8 mouse cellular contexts compared by ENCODE assay signal in genomic region chr11:19947626-19948135, GRCm38 (mm10). TPM values are rescaled to one million over a fixed set of nuclear protein-coding genes. Genes with fewer than 3 reads are reported as not detected.
DNase-seq lines count a peak whose midpoint lies in the region; ATAC-seq lines count a peak whose summit lies in the region.

No protein-coding gene starts in this region.

- no peaks in the 10 kb centered on the region for H3K36me3 ChIP-seq in neural tube, embryonic 13.5 days

- H3K9ac ChIP-seq in neural tube, embryonic 13.5 days, result no peak overlapping the region

- H3K4me3 ChIP-seq in neural tube, embryonic 13.5 days, result no peak overlapping the region

- no peak overlapping the region for H3K4me2 ChIP-seq in neural tube, embryonic 13.5 days

- WGBS in neural tube, embryonic 13.5 days, result 81% methylated on average over 7 of the region's 7 CpGs

- no peaks in the 10 kb centered on the region for H3K27me3 ChIP-seq in neural tube, embryonic 13.5 days

- ATAC-seq in neural tube, embryonic 13.5 days (ENCODE audit: low read depth), result peak; percentile 45; the same call in 1 of the 2 replicates

- H3K9me3 ChIP-seq in neural tube, embryonic 13.5 days, result no peaks in the 10 kb centered on the region

- peaks cover 48% of the 10 kb centered on the region for H3K4me1 ChIP-seq in neural tube, embryonic 13.5 days (replicated peaks)

- DNase-seq in gastrocnemius, adult 18-20 months (ENCODE audit: low spot score), result peak; percentile 40
- DNase-seq in gastrocnemius, postnatal 36 days, result no peak
- no peak for DNase-seq in neural tube, embryonic 10.5 days (ENCODE audit: extremely low spot score, low spot score)
- peak; percentile 73 for DNase-seq in kidney, postnatal 14 days
- peak; percentile 66 to 68 for DNase-seq in right cerebral cortex, postnatal 36 days (ENCODE audit: low spot score in 2 of 2)
- no peak for DNase-seq in thymus, postnatal 0 days (ENCODE audit: low spot score)
- DNase-seq in spleen, adult 18-20 months, result no peak

- intact Hi-C loops in gastrocnemius, postnatal 36 days (cut with DNase I), result no loop called here

- no peak overlapping the region for H3K27ac ChIP-seq in neural tube, embryonic 13.5 days (replicated peaks)

RNA-seq across cellular contexts. Expression of gene Spred2, which starts 23.5 kb away (rescaled TPM):
- total RNA-seq in gastrocnemius, adult 18-20 months (2021), result 1 to 10 TPM; 4.1 to 6.4 TPM
- total RNA-seq in gastrocnemius, postnatal 36 days (2021), result 1 to 10 TPM; 6.1 to 7.1 TPM
- 6.5 and 8.5 TPM in 2 replicates for polyA plus RNA-seq in neural tube, embryonic 13.5 days (2015; fragmentation: Nextera tagmentation; extraction: Ambion mirVana)
- polyA plus RNA-seq in thymus, postnatal 0 days (2015; fragmentation: Nextera tagmentation; extraction: Ambion mirVana), result 5.5 and 6.4 TPM in 2 replicates

Comparison
In these comparisons a context has a peak if more than half of its experiments do, and no peak if none do; other contexts are left out.
1. DNase-seq: peak in gastrocnemius, adult 18-20 months (single experiment), kidney, postnatal 14 days (single experiment) and right cerebral cortex, postnatal 36 days (2 of 2); none in gastrocnemius, postnatal 36 days (0 of 2), neural tube, embryonic 10.5 days (single experiment), thymus, postnatal 0 days (single experiment) and spleen, adult 18-20 months (0 of 2).